Mouse (Mus musculus) MEL (cell line): ENCODE results near the gene Ctnnd2.

Experiments used
- BHLHE40 ChIP-seq: IDR thresholded peaks from 2 replicates; pipeline ENCODE4 v1.6.1; 2012; ENCODE audit warnings: low read depth, mild to moderate bottlenecking, inconsistent platforms, low read length, improper control_type of control experiment, borderline replicate concordance
- CTCF ChIP-seq, 3 experiments: IDR thresholded peaks in 2 of 3; conservative IDR thresholded peaks in 1 of 3; 2 replicates each; pipeline ENCODE4 v1.5.1; 2011 to 2012; ENCODE audit warnings: low read length in 3 of 3, low read depth in 2 of 3, mild to moderate bottlenecking in 2 of 3, improper control_type of control experiment in 1 of 3, inconsistent platforms in 1 of 3, mixed read lengths in 1 of 3, moderate library complexity in 1 of 3; ENCODE audit not compliant: control insufficient read depth in 1 of 3, insufficient read depth in 1 of 3, poor library complexity in 1 of 3, severe bottlenecking in 1 of 3
- KAT2A ChIP-seq: conservative IDR thresholded peaks from 2 replicates; pipeline ENCODE4 v1.6.1; 2012; ENCODE audit warnings: low read depth, low read length, improper control_type of control experiment, inconsistent platforms
- POLR2AphosphoS2 ChIP-seq: IDR thresholded peaks from 2 replicates; pipeline ENCODE4 v1.6.1; 2011; ENCODE audit warnings: low read length, improper control_type of control experiment

DNA sequence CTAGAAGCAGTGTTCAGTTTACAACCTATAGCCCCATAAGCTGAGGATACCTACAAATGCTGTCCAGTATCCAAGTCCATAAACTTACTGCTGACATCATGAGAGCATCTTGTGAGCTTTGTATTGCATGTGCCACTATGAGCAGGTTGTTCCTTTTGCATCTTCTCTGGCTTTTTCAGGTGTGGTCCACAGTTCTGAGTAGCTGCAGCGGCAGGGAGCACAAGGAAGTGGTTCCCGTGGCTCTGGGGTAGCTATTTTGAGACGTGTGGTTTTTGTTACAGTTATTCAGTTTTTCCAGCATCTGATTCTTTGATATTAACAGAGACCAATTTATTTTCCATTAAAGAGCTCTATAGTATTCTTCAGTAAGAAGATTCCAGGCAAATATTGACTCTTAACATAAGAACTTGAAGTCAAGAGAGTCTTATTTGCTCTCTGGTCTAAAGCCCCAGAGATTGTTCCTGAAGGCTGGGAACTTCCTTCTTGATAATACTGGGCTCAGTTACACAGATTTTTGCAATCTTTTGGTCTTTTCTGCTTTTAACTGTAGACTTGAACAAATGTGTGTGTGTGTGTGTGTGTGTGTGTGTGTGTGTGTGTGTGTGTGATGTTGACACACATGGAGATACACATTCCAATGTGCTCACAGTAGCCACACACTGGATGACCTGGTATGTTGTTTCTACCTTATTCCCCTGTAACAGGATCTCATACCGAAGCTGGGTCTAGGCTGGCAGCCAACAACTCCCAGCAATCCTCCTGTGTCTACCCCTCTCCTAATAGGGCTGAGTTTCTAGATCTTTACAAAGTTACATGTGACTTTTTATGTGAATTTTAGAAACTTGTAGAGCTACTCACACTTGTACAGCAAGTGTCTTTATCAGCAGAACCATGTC lies 514.1 kb downstream of the Ctnnd2 start:
- TF ChIP-seq CTCF (IDR thresholded peaks at IDR 0.05 in 2 of 3, conservative IDR thresholded peaks at IDR 0.05 in 1 of 3; ENCODE audit: control insufficient read depth in 1 of 3, insufficient read depth in 1 of 3, low read depth in 2 of 3, low read length in 3 of 3, poor library complexity in 1 of 3, severe bottlenecking in 1 of 3), result no peak
- TF ChIP-seq POLR2AphosphoS2, result no peak
- no peak for TF ChIP-seq BHLHE40
- TF ChIP-seq KAT2A, result no peak
